In genomic region chr3:9901663-9902062, GRCm38 (mm10) we compare ENCODE assay signal across 25 mouse cellular contexts.
DNase-seq lines count a peak whose midpoint lies in the region; ATAC-seq and TF ChIP-seq lines count a peak whose summit lies in the region.
"Had no signal": no experiment of that assay in that cellular context is flagged by ENCODE, and none has a peak within 500 bp of the region (broad histone marks: within the 10 kb centered on the region; RNA-seq: fewer than 3 reads in every experiment).

No protein-coding gene starts in this region.

- DNase-seq in forebrain, postnatal 0 days = no peak
- no peak for DNase-seq in stomach, postnatal 0 days (ENCODE audit: low spot score)
- DNase-seq: adrenal gland, adult 8-10 months; adrenal gland, postnatal 14 days; adrenal gland, postnatal 36 days; B cell, adult 2 months; cerebellum, adult 11-12 months; cerebellum, adult 2 months; cerebellum, adult 9-10 months; cerebellum, postnatal 10 days; cerebellum, postnatal 25 days; embryo, embryonic 11 days had no signal

- TF ChIP-seq CTCF in forebrain, postnatal 0 days (IDR thresholded peaks at IDR 0.05; ENCODE audit: low read depth) = no peak
- no peak for TF ChIP-seq CTCF in stomach, postnatal 0 days (IDR thresholded peaks at IDR 0.05; ENCODE audit: low read depth)

- H3K27me3 ChIP-seq in forebrain, postnatal 0 days (ENCODE audit: insufficient read depth, low read length) = no peaks in the 10 kb centered on the region
- H3K27me3 ChIP-seq in stomach, postnatal 0 days (ENCODE audit: control insufficient read depth, insufficient read depth, low read length) = no peaks in the 10 kb centered on the region
- H3K27me3 ChIP-seq: CH12.LX; embryonic facial prominence, embryonic 12.5 days; forebrain, embryonic 12.5 days had no signal

- H3K9ac ChIP-seq in forebrain, postnatal 0 days = no peak overlapping the region
- no peak overlapping the region for H3K9ac ChIP-seq in stomach, postnatal 0 days (ENCODE audit: low read length)
- H3K9ac ChIP-seq: embryonic facial prominence, embryonic 12.5 days; forebrain, embryonic 12.5 days had no signal

- peak; percentile 29; the same call in 1 of the 2 replicates for ATAC-seq in common myeloid progenitor, adult 5-6 weeks (replicated peaks; ENCODE audit: low read depth, poor library complexity, severe bottlenecking)
- peak; percentile 91 for ATAC-seq in megakaryocyte, adult 5-6 weeks (ENCODE audit: poor library complexity, severe bottlenecking)
- ATAC-seq in monocyte, adult 5-6 weeks (replicated peaks; ENCODE audit: insufficient number of reproducible peaks, low FRiP score, low TSS enrichment, poor library complexity, severe bottlenecking) = peak; percentile 79
- ATAC-seq in forebrain, postnatal 0 days = no peak
- ATAC-seq in stomach, postnatal 0 days (ENCODE audit: low FRiP score, low TSS enrichment) = no peak
- ATAC-seq: activated CD4-positive, CD25-positive, alpha-beta regulatory T cell, adult 4 months; CD4-positive, CD25-positive, alpha-beta regulatory T cell, adult 4 months; forebrain, embryonic 14.5 days; forebrain, embryonic 16.5 days; Patski had no signal

- H3K4me2 ChIP-seq in forebrain, postnatal 0 days (ENCODE audit: low read depth) = no peak overlapping the region
- no peak overlapping the region for H3K4me2 ChIP-seq in stomach, postnatal 0 days (replicated peaks; ENCODE audit: low read depth)
- H3K4me2 ChIP-seq: embryonic facial prominence, embryonic 12.5 days; forebrain, embryonic 12.5 days had no signal

- WGBS in forebrain, postnatal 0 days = 91% methylated on average over 5 of the region's 5 CpGs
- 58% methylated on average over 5 of the region's 5 CpGs for WGBS in stomach, postnatal 0 days

- no peaks in the 10 kb centered on the region for H3K36me3 ChIP-seq in forebrain, postnatal 0 days (ENCODE audit: insufficient read depth)
- no peaks in the 10 kb centered on the region for H3K36me3 ChIP-seq in stomach, postnatal 0 days (ENCODE audit: control insufficient read depth, insufficient read depth, low read length)
- H3K36me3 ChIP-seq: embryonic facial prominence, embryonic 10.5 days; embryonic facial prominence, embryonic 12.5 days; forebrain, embryonic 12.5 days; G1E had no signal

- no peak overlapping the region for H3K27ac ChIP-seq in forebrain, postnatal 0 days (ENCODE audit: low read depth, low read length)
- no peak overlapping the region for H3K27ac ChIP-seq in stomach, postnatal 0 days (replicated peaks)
- H3K27ac ChIP-seq: embryonic facial prominence, embryonic 10.5 days; embryonic facial prominence, embryonic 12.5 days; forebrain, embryonic 12.5 days had no signal

- no peak overlapping the region for H3K4me3 ChIP-seq in forebrain, postnatal 0 days (ENCODE audit: low read depth, low read length)
- H3K4me3 ChIP-seq in stomach, postnatal 0 days (ENCODE audit: low read depth, low read length) = no peak overlapping the region
- H3K4me3 ChIP-seq: embryonic facial prominence, embryonic 10.5 days; embryonic facial prominence, embryonic 12.5 days; forebrain, embryonic 12.5 days had no signal

- no peaks in the 10 kb centered on the region for H3K9me3 ChIP-seq in forebrain, postnatal 0 days (ENCODE audit: low read length)
- H3K9me3 ChIP-seq in stomach, postnatal 0 days (ENCODE audit: control insufficient read depth, low read length) = no peaks in the 10 kb centered on the region
- H3K9me3 ChIP-seq: embryonic facial prominence, embryonic 10.5 days; embryonic facial prominence, embryonic 12.5 days; forebrain, embryonic 12.5 days; G1E had no signal

- TF ChIP-seq EP300 in stomach, postnatal 0 days (optimal IDR thresholded peaks at IDR 0.05) = no peak

- no peaks in the 10 kb centered on the region for H3K4me1 ChIP-seq in forebrain, postnatal 0 days (ENCODE audit: insufficient read depth)
- no peaks in the 10 kb centered on the region for H3K4me1 ChIP-seq in stomach, postnatal 0 days (replicated peaks; ENCODE audit: control insufficient read depth, insufficient read depth)
- H3K4me1 ChIP-seq: embryonic facial prominence, embryonic 10.5 days; embryonic facial prominence, embryonic 12.5 days; forebrain, embryonic 12.5 days had no signal

Comparison
In these comparisons a context has a peak if more than half of its experiments do, and no peak if none do; other contexts are left out.
1. ATAC-seq: peak in common myeloid progenitor, adult 5-6 weeks (single experiment), megakaryocyte, adult 5-6 weeks (single experiment) and monocyte, adult 5-6 weeks (single experiment); none in forebrain, postnatal 0 days (single experiment) and stomach, postnatal 0 days (single experiment).